Mouse (Mus musculus): ENCODE data around the gene Grrp1.

- TF ChIP-seq CTCF (IDR thresholded peaks at IDR 0.05; ENCODE audit: low read depth, low read length) (no peak), POLR2A (IDR thresholded peaks at IDR 0.05; ENCODE audit: borderline replicate concordance, low read depth, low read length) (no peak)
Measured at GRCm38 (mm10) chr4:134243516-134244250, 10.2 kb downstream of the Grrp1 start, which contains the start of gene E130218I03Rik.

All from bone marrow macrophage, adult 2 months (primary cell).